Mouse (Mus musculus) telencephalon, adult 2 months (tissue): ENCODE data around the gene Slc44a1.

Source experiments
- DNase-seq: peaks from one replicate; pipeline ENCODE4 v3.0.0-alpha.2; 2011; ENCODE audit warnings: low read depth, low spot score

The Slc44a1 gene

GRCm38 (mm10) chr4:53440010-53440815 is at the start of gene Slc44a1:
Gene Slc44a1 (plus strand): TSS chr4:53440413.
- DNase-seq, result peak; percentile 85

DNA sequence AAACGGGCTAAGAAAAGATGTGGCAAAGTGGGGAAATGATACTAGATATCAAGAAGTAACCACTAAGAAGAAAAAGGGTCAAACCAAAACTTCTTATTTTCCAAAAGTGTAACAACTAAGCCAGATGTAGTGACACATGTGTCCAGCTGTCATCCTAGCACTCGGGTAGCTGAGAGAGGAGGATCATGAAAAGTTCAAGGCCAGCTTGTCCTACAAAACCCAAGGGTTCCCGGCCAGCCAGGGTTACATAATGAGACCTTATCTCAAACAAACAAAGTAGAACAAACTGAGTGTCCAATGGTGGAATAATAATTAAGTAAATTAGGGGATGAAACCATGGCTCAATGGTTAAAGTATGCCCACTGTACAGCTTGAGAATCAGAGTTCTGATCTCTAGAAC is 45.2 kb upstream of the Slc44a1 start:
- DNase-seq, result no peak

- no peak for DNase-seq
These were observed 43.5 kb upstream of the Slc44a1 start for GRCm38 (mm10) chr4:53396623-53397192.

GRCm38 (mm10) chr4:53397280-53398117 is 42.7 kb upstream of the Slc44a1 start:
- DNase-seq, result no peak

DNA sequence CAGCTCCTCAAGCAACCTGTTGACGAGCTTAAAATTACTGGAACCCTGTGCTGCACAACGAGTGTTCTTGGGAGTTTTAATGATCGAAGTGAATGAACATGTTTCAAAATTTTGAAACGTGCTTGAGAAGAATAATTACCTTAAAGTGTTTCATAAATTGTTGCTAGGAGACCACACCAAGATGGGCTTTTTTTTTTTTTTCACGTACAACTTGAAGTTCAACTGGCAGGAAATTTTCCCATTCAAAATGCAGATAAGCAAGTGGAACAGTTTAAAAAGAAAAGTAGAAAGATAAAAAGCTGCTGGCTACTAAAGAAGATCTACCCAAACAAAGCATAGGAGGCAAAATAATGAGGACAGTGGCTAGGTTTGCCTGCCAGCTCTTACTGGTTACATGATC is 41.7 kb upstream of the Slc44a1 start:
- no peak for DNase-seq

- DNase-seq, result no peak
These were observed 40.8 kb upstream of the Slc44a1 start for GRCm38 (mm10) chr4:53399428-53399827.

DNA sequence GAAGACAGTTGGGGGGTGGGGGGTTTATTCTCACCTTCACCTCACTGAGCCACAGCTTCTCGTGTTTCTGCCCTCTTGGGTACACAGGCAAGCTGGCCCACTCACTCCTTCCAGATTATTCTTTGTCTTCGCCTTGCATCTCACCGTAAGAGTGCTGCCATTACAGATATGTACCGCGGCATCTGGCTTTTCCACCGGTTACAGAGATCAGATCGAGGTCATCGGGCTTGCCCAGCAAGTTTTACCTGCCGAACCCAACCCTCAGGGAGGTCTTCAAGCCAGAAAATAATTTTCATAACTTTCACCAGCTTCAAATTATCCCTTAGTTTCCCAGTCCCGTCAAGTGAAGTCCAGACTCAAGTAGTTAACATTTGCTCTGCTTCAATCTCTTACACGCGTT is 36.8 kb upstream of the Slc44a1 start:
- DNase-seq, result no peak

DNA sequence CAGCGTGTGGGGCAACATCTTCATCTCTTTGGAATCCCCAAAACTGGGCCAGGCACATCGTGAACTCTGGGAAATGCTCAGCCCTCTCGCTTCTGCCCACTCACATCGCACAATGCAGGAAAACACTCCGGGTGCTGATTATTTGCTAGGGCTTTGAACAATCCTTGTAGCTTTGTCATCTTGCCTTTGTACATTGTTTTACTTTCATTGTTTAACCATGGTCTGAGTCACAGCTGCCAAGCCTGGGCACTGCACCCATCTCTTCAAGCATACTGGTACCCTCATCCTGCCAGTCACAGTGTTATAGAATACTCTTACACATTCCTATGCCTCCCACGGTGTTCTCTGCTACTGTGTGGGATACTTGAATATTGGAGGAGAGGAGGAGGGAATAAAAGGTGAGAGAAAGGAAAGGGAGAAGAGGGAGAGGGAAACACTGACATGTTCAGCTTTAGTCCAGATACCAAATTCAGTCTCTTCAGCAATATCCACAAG is 35.7 kb upstream of the Slc44a1 start:
- peak; percentile 58 for DNase-seq

DNA sequence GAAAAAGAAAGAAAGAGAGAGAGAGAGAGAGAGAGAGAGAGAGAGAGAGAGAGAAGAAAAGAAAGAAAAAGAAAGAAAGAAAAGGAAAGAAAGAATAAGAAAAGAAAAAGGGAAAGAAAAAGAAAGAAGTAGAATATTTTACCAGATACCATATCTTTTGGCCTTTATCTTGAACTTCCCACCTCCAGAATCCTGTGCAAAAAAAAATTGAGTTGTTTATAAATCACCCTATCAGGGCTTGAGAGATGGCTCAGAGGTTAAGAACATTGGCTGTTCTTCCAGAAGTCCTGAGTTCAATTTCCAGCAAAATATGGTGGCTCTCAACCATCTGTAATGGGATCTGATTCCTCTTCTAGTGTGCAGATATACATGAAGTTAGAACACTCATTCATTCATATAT is 33.3 kb upstream of the Slc44a1 start:
- DNase-seq, result no peak

- no peak for DNase-seq
These were observed 31.4 kb upstream of the Slc44a1 start for GRCm38 (mm10) chr4:53408821-53409220.

DNA sequence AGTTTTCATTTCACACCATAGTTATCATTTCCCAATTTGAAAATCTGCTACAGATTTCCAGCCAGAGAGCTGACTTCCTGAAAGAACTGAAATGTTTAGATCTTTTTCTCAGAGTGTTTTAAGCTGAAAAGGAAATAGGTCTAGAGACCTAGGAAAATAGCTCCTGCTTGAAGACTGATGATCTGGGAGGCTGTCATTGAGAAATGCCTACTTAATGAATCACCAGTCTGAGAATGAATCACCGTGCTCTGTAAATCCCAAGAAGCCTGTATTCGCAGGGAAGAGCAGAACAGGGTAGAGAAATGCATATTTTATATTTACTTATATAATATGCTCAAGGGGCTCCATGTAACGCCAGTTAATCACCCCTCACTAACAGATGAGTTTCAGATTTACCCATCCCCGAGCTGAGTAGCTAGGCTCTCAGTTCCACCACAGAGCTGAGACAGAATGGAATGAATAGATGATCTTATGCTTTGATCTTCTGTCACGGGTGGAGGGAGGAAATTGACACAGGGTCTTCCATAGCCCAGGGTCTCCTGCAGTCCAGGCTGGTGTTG is 30.6 kb upstream of the Slc44a1 start:
- DNase-seq, result no peak

GRCm38 (mm10) chr4:53410752-53411151 is 29.5 kb upstream of the Slc44a1 start:
- DNase-seq, result no peak

DNA sequence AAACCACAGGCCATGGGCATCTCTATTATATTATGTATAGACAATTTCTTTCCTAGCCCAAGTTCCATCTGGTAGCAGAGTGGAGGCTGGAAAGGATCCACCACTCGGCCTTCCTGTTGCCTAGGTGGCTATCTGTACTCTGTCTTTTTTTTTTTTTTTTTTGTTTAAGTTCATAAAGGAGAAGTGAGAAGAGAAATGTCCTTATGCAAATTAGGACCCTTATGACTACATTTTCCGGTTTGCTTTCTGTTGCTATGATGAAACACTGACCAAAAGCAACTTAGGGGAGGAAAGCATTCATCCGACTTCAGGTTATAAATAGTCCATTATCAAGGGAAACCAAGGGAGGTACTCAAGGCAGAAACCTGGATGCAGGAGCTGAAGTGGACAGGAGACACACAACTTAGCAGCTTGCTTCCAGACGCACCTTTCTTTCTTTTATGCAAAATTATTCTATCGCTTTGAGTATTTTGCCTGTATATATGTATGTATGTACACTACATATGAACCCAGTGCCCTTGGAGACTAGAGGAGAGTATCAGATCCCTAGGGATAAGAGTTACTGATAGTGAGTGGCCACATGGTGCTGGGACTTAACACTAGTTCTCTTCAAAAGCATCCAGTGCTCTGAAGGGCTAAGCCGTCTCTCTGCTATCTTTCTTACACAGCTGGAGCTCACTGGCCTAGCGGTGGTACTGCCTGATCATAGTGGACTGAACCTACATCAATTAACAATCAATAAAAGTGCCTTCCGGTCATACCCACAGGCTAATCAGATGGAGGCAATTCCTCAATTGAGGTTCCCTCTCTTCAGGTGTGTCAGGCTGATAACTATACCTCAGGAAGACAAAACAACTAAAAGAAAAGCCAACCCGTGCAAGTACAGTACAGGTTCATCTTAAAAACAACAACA is 28.0 kb upstream of the Slc44a1 start:
- no peak for DNase-seq

DNA sequence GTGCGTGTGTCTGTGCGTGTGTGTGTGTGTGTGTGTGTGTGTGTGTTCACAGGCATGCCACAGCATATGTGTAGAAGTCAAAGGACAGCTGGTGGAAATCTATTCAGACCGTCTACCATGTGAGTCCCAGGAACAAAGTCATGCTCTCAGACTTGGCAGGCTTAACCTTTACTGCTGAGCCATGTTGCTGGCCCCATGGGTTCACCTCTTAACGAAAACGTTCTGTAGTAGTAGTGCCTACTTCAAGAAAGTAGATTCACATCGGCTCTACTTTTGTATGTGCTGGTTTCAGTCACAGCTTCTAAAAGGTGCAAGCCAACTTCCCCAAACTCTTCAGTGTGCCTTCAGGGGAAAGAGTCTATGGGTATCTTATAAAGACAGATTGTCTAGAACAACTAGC is 27.2 kb upstream of the Slc44a1 start:
- DNase-seq, result no peak

- DNase-seq, result no peak
These were observed 26.0 kb upstream of the Slc44a1 start for GRCm38 (mm10) chr4:53414031-53414797.

DNA sequence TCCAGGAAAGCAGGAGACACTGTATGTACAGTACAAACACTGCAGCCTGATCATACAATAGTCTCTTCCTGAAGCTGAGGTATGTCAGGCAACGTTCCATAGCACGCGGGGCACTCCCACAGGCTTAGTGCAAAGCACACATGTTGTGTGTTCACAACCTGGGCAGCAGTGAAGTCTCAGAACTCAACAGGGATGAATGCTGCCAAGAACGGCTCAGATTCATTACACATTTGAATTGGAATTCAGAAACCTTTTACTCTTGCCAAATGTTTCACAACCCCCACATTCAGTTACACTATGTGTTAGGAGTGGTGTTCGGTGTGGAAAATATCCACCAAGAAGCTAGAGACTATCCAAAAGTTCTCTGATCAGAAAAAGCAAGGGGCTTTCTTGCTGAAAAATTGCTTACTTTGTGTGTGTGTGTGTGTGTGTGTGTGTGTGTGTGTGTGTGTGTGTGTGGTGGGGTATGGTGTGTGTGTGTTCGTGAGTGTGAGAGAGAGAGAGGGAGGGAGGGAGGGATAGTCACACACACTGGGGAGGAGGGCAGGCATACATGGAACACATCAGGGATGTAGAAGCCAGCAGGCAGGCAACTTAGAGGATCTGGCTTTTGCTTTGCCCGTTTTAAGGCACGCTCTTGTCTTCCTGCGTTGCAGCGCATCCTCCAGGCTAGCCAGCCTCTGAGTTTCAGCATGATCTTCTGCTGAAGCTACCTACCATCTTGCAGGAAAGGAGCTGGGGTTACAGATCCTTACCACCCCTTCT is 24.2 kb upstream of the Slc44a1 start:
- DNase-seq, result peak; percentile 79

DNA sequence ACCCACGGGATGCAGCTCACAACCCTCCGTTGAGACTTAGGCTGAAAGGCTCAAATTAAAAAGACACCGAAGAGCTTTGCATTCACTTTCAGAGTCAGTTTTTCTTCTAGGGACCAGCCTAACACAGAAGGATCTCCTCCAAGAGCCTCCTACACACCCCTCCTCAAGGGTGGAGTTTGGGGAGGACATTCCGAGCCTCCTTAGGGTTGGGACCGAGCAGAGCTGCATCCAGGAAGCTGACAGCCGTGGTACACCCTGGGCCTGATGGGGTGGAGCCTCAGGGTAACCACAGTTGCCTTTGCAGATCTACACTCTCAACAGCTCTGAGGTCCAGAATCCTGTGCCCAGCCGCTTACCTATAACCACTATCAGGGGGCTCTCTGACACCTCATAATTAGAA is 23.3 kb upstream of the Slc44a1 start:
- DNase-seq, result no peak

DNA sequence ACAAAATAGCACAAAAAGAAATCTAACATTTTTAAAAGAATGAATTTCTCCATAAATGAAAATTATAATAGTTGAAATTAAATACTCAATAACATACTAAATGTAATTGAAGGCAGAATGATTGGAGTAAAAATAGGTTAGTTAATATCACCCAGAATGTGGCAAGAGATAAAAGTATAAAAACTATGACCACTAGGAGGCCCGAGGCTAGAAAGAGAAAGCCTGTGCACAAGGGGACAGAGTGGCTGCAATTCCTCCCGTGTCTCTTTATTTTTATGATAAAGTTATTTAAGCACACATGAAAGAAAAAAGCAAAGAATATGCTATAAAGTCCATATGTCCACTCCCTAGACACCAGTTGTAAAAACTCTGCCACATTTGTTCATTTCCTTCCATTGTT is 17.4 kb upstream of the Slc44a1 start:
- no peak for DNase-seq

DNA sequence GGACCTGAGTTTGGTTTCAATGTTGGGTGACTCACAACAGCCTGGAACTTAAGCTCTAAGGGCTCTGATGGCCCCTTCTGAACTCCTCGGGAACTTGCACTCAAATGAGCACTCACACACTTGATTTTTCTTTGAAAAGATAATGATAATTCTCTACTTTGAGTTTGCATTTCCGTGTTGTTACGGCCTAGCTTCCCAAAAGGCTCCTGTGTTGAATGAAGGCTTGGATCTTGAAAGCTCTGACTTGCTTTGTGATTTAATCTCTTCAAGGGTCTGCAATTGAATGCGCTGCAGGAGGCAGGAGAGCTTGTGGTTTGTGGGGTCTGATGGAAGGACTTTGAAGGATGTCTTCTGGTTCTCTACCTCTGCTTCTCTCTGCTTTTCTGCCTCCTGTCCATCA is 13.1 kb upstream of the Slc44a1 start:
- DNase-seq, result no peak
